Mouse (Mus musculus): ENCODE measurements around the gene Zfp683. TPM values are rescaled to one million over a fixed set of nuclear protein-coding genes. Genes with fewer than 3 reads are reported as not detected.

Gene Zfp683
- total RNA-seq, 2 experiments from 2014 or later, result not detected

GRCm38 (mm10) chr4:134090521-134091224 lies 37.0 kb downstream of the Zfp683 start:
- DNase-seq (ENCODE audit: low spot score), result no peak

DNA sequence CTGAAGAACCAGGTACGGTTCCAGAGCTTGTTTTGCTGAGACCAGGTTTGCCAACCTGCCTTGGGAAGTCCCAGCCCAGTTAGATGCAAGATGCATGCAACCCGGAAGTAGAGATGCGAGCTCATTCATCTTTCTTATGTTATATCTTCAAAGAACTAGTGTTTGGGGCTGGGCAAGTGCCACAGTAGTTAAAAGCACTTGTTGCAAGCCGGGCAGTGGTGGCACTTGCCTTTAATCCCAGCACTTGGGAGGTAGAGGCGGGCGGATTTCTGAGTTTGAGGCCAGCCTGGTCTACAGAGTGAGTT lies 37.5 kb downstream of the Zfp683 start:
- no peak for DNase-seq (ENCODE audit: low spot score)

DNA sequence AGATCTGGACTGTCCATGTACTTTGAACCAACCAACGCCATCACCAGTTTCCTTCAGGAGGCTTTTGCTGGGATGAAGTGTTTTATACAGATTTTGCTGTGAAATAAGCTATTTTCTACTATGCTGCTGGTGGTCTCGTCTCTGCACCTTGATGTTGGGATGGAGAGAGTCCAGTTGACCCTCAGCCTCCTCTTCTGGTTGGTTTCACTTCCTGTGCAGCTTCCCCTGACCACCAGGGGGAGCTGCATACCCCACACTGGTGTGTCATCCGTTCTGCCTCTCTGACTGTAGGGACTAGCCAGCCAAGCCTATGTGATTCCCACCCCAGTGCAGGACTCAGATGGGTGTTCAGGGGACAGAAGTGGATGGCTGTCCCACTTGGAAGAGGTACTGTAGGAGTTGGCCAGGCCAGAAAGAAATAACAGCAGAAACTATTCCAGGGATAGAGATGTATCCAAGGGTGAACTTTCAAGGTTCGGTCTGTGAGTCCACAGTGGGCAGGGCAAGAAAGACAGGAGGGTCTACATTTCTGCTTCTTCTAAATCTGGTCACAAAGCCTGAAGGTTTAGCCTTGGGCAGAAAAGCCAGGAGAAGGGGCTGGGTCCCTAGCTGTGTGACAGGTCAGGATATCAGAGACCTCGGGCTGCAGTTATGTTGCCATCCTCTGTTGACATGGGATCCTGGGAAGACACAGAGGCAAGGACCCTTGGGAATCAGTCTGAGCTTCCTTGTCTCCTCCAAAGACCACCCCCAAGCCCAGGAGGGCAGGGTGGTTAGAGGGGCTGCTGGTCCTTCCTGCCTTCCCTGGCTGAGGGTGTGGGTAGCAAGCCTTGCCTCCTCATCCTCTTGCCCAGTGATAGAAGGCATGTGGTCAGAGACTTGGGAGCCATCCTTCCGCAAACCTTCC lies 39.0 kb downstream of the Zfp683 start:
- DNase-seq (ENCODE audit: low spot score), result peak; percentile 45

- no peak for DNase-seq (ENCODE audit: low spot score)
Measured at GRCm38 (mm10) chr4:134094004-134094564, 40.4 kb downstream of the Zfp683 start.

DNA sequence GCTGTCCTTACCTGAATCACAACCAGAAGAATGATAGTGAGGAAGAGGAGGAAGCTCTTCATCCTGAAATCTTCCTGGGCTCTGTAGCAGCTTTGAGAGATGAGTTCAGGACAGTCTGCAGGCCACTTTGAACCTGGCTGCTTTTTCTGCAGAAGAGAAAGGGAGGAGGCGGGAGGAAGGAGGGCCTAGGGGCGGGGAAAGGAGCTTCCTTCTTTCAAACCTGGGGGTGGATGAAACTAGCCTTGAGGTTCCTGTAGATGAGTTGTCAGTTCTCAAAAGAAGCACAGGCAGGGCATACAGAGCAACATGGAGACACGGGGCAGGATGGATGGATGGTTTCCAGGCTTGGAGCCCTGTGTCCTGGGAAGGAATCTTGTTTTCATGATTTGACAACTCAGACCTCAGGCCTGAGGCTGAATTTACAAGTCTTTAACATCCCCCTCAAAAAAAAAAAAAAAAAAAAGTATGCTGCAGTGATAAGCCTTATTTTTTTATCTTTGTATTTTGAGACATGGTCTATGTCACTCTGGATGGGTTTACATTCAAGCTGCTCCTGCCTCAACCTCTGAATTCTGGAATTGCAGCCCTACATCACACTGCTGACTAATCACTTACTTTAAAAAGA lies 41.4 kb downstream of the Zfp683 start, which contains the start of gene Cd52:
Cd52 (minus strand) TSS at position 160 of the 625 bp plus-strand sequence.
- DNase-seq (ENCODE audit: low spot score), result no peak

- no peak for DNase-seq (ENCODE audit: low spot score)
Measured at GRCm38 (mm10) chr4:134096120-134096519, 42.5 kb downstream of the Zfp683 start.

DNA sequence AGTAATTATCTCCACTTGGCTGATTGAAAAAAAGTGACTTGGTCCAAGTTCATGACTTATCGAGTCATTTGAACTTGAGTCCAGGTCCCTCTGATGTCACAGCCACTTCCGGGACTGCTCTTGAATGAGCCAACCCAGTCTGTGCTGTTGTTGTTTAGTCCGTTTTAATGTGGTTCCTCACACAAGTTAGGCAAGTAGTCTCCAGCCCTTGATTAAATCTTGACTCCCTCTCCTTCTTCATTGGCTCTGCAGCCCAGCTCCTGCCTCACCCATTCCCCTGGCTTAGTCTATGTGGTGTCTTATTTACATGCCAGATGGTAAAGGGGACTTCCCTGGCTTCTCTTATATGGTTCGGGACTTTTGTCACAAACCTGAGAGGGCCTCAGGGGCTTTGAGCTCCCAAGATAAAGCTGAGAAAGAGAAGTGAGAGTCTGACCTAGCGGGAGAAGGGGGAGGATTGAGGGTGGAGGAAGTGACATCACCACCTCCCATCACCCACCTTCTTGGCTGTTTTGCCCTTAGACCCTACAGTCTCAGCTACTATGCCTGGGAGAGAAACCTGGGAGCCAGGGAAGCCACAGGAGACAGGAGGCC lies 43.5 kb downstream of the Zfp683 start:
- DNase-seq (ENCODE audit: low spot score), result no peak

GRCm38 (mm10) chr4:134098628-134099027 lies 45.0 kb downstream of the Zfp683 start:
- DNase-seq (ENCODE audit: low spot score), result no peak

GRCm38 (mm10) chr4:134100245-134100644 lies 46.6 kb downstream of the Zfp683 start:
- no peak for DNase-seq (ENCODE audit: low spot score)

GRCm38 (mm10) chr4:134101979-134102741 lies 48.5 kb downstream of the Zfp683 start, which contains the start of gene Ubxn11:
Ubxn11 (plus strand) TSS chr4:134102570.
- peak; percentile 91 for DNase-seq (ENCODE audit: low spot score)

- no peak for DNase-seq (ENCODE audit: low spot score)
Measured at GRCm38 (mm10) chr4:134102742-134103119, 49.1 kb downstream of the Zfp683 start.

DNA sequence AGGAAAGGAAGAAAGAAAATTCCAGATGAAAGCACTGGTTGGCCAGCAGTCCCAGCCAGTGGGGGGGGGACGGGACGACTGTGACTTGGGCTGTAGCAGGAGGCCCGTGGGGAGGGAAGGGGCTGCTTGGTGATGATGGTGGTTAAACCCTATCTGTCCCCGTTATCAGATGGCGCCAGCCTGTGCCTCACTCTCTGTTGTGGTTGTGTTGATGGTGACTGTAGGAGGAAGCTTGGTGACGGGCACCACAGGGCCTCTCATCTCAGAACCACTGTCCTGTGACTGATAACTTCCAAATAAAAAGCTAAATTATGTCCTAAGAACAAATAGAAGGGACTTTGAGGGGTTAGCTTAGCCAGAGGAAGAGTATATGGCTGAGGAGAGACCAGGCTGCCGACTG lies 52.5 kb downstream of the Zfp683 start:
- no peak for DNase-seq (ENCODE audit: low spot score)

DNA sequence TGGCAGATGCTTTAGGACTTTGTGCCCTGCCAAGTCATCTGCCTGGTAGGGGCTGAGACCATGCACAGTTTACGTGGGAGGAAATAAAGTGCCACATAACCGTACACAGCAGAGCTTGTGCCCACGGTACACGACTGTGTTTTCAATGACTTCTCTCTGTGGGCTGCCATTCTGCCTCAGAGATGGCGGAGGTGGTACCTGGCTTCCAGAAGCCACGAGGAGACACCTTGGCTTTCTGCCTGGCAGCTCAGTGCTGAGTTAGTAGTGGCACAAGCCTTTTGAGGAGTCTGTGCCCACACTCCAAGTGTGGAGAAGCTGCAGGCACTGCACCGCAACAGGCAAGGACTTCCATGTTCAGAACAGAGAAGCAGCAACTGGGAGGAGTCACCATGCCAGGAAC lies 54.1 kb downstream of the Zfp683 start:
- no peak for DNase-seq (ENCODE audit: low spot score)

DNA sequence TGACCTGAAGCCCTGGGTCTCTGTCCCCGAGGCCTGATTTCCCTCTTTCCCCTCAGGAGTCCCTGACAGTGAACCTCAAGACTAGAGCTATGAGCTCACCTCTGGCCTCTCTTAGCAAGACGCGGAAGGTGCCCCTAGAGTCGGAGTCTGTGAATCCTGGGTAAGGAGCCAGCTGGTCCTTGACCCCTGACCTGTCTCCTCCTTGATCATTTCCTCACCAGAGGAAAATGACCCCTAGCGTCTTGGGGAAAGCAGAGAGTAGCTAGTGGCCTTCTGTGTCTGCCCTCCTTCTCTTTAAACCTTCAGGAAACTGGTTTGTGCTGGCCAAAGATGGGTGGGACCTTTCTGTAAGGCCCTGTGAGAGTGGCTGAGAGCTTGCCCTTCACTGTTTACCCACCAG lies 54.6 kb downstream of the Zfp683 start:
- DNase-seq (ENCODE audit: low spot score), result no peak

Other genes with a start within 250 kb of the Zfp683 start
- gene Rps6ka1, start 166.0 kb upstream of the Zfp683 start, total RNA-seq (2021), result 1 to 10 TPM; 4.8 to 5.0 TPM
- 10 to 100 TPM; 36.3 to 50.4 TPM for gene Hmgn2, start 85.2 kb upstream of the Zfp683 start, total RNA-seq (2021)
- 1 to 10 TPM; 8.6 to 9.7 TPM for gene Dhdds, start 52.9 kb upstream of the Zfp683 start, total RNA-seq (2021)
- gene Lin28a, start 35.0 kb upstream of the Zfp683 start, total RNA-seq (2021), result under 1 TPM; 0.30 to 0.43 TPM
- under 1 TPM in 1 of 2 experiments, not detected in 1; 0.07 TPM for gene Crybg2, start 7.0 kb downstream of the Zfp683 start, total RNA-seq (2021)
- under 1 TPM; 0.84 to 1.00 TPM for gene Cd52, start 41.2 kb downstream of the Zfp683 start, total RNA-seq (2021)
- gene Ubxn11, start 48.7 kb downstream of the Zfp683 start, total RNA-seq (2021), result 1 to 10 TPM; 1.3 to 1.6 TPM
- 10 to 100 TPM; 14.1 to 19.8 TPM for gene Sh3bgrl3, start 75.0 kb downstream of the Zfp683 start, total RNA-seq (2021)
- 10 to 100 TPM; 58.4 to 80.2 TPM for gene Cep85, start 133.3 kb downstream of the Zfp683 start, total RNA-seq (2021)
- not detected for gene Gm7534, start 149.2 kb downstream of the Zfp683 start, total RNA-seq (2021)
- 1 to 10 TPM in 1 of 2 experiments, under 1 TPM in 1; 0.84 to 2.9 TPM for gene Catsper4, start 173.5 kb downstream of the Zfp683 start, total RNA-seq (2021)
- 10 to 100 TPM; 44.4 to 65.0 TPM for gene Cnksr1, start 184.6 kb downstream of the Zfp683 start, total RNA-seq (2021)
- under 1 TPM; 0.69 to 0.73 TPM for gene E130218I03Rik, start 189.8 kb downstream of the Zfp683 start, total RNA-seq (2021)
- gene Zfp593, start 191.8 kb downstream of the Zfp683 start, total RNA-seq (2021), result 1 to 10 TPM; 4.7 to 5.7 TPM
- gene Gm30191, start 193.1 kb downstream of the Zfp683 start, total RNA-seq (2021), result not detected
- gene Grrp1, start 200.3 kb downstream of the Zfp683 start, total RNA-seq (2021), result 1 to 10 TPM; 2.9 to 3.1 TPM
- gene Pdik1l, start 234.1 kb downstream of the Zfp683 start, total RNA-seq (2021), result 1 to 10 TPM; 3.9 to 5.7 TPM